Mouse (Mus musculus): ENCODE measurements around the gene Wdr46. TPM values are rescaled to one million over a fixed set of nuclear protein-coding genes. Genes with fewer than 3 reads are reported as not detected.

The Wdr46 gene
- polyA plus RNA-seq, 1 experiment from 2014 or later = 42.6 TPM

GRCm38 (mm10) chr17:33909077-33909868 is 31.2 kb upstream of the Wdr46 start, which contains the start of gene Daxx:
Daxx (plus strand) TSS chr17:33909414.
- WGBS = under 1% methylated on average over 68 of the region's 68 CpGs
- Histone ChIP-seq H3K4me1 (replicated peaks; ENCODE audit: control insufficient read depth, insufficient read depth, low read length) (peaks cover 8% of the 10 kb centered on the region), H3K4me3 (ENCODE audit: low read depth, low read length) (peak within 1 kb of the TSS; percentile 86), H3K4me2 (ENCODE audit: low read depth, low read length, severe bottlenecking) (peak within 1 kb of the TSS; percentile 98), H3K36me3 (ENCODE audit: control insufficient read depth, insufficient read depth, low read length) (peaks cover 14% of the 10 kb centered on the region), H3K9ac (ENCODE audit: low read length) (peak within 1 kb of the TSS; percentile 87), H3K9me3 (ENCODE audit: control insufficient read depth, low read length) (no peaks in the 10 kb centered on the region), H3K27ac (ENCODE audit: low read depth, low read length) (peak within 1 kb of the TSS; percentile 79), H3K27me3 (ENCODE audit: control insufficient read depth, insufficient read depth, low read length) (no peaks in the 10 kb centered on the region)
- DNase-seq (ENCODE audit: low spot score) (peak; percentile 99), ATAC-seq (replicated peaks; ENCODE audit: low FRiP score) (peak; percentile 97)

- H3K4me3 ChIP-seq (ENCODE audit: low read depth, low read length) = peak overlapping the region; percentile 86
- no peaks in the 10 kb centered on the region for H3K27me3 ChIP-seq (ENCODE audit: control insufficient read depth, insufficient read depth, low read length)
- ATAC-seq (replicated peaks; ENCODE audit: low FRiP score) (0 out of 2 replicates have a peak, but pooled peaks have one; percentile 4), DNase-seq (ENCODE audit: low spot score) (no peak)
- H3K9me3 ChIP-seq (ENCODE audit: control insufficient read depth, low read length) = no peaks in the 10 kb centered on the region
- H3K4me2 ChIP-seq (ENCODE audit: low read depth, low read length, severe bottlenecking) = peak overlapping the region; percentile 98
- peaks cover 8% of the 10 kb centered on the region for H3K4me1 ChIP-seq (replicated peaks; ENCODE audit: control insufficient read depth, insufficient read depth, low read length)
- H3K27ac ChIP-seq (ENCODE audit: low read depth, low read length) = peak overlapping the region; percentile 64; the same call in 1 of the 2 replicates
- peak overlapping the region; percentile 87 for H3K9ac ChIP-seq (ENCODE audit: low read length)
- peaks cover 14% of the 10 kb centered on the region for H3K36me3 ChIP-seq (ENCODE audit: control insufficient read depth, insufficient read depth, low read length)
- 2% methylated on average over 14 of the region's 14 CpGs for WGBS
Observed at GRCm38 (mm10) chr17:33909869-33910250, 30.6 kb upstream of the Wdr46 start.

DNA sequence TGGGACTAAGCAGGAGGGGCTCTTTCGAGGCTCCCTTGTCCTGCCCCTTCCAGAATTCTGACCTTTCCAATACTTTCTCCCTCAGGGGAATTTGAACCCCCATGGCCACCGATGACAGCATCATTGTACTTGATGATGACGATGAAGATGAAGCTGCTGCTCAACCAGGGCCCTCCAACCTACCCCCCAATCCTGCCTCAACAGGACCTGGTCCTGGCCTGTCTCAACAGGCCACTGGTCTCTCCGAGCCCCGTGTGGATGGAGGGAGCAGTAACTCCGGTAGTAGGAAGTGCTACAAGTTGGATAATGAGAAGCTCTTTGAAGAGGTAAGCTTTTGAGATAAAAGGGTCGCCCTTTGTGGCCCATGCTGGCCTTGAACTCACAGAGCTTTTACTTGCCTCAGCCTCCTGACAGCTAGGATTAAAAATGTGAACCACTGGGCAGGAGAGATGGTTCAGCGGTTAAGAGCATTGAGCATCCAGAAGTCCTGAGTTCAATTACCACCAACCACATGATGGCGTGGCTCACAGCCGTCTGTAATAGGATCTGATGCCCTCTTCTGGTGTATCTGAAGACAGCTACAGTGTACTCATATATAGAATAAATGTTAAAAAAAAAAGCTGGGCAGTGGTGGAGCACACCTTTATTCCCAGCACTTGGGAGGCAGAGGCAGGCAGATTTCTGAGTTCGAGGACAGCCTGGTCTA is 30.0 kb upstream of the Wdr46 start:
- Histone ChIP-seq H3K9ac (ENCODE audit: low read length) (peak overlapping the region; percentile 87), H3K27ac (ENCODE audit: low read depth, low read length) (no peak overlapping the region)
- no peak for ATAC-seq (replicated peaks; ENCODE audit: low FRiP score)

DNA sequence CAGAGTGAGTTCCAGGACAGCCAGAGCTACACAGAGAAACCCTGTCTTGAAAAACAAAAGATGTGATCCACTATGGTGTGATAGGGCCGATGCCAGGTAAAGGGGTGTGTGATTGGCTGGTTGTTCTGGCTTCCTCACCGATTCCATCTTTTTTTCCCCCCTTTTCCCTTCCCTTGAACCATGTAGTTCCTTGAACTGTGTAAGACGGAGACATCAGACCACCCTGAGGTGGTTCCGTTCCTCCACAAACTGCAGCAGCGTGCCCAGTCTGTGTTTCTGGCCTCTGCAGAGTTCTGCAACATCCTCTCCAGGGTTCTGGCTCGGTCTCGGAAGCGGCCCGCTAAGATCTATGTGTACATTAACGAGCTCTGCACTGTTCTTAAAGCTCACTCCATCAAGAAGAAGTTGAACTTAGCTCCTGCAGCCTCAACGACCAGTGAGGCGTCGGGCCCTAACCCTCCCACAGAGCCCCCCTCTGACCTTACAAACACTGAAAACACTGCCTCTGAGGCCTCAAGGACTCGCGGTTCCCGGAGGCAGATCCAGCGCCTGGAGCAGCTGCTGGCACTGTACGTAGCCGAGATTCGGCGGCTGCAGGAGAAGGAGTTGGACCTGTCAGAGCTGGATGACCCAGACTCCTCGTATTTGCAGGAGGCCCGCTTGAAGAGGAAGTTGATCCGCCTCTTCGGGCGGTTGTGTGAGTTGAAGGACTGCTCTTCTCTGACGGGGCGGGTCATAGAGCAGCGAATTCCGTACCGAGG is 29.2 kb upstream of the Wdr46 start:
- no peak overlapping the region for H3K27ac ChIP-seq (ENCODE audit: low read depth, low read length)
- no peak overlapping the region for H3K4me2 ChIP-seq (ENCODE audit: low read depth, low read length, severe bottlenecking)
- 93% methylated on average over 31 of the region's 31 CpGs for WGBS
- H3K4me1 ChIP-seq (replicated peaks; ENCODE audit: control insufficient read depth, insufficient read depth, low read length) = peaks cover 10% of the 10 kb centered on the region
- no peaks in the 10 kb centered on the region for H3K27me3 ChIP-seq (ENCODE audit: control insufficient read depth, insufficient read depth, low read length)
- H3K9ac ChIP-seq (ENCODE audit: low read length) = no peak overlapping the region
- no peak overlapping the region for H3K4me3 ChIP-seq (ENCODE audit: low read depth, low read length)
- peaks cover 14% of the 10 kb centered on the region for H3K36me3 ChIP-seq (ENCODE audit: control insufficient read depth, insufficient read depth, low read length)
- DNase-seq (ENCODE audit: low spot score) (no peak), ATAC-seq (replicated peaks; ENCODE audit: low FRiP score) (no peak)
- H3K9me3 ChIP-seq (ENCODE audit: control insufficient read depth, low read length) = no peaks in the 10 kb centered on the region

More for the DNA sequence above, 30.0 kb upstream of the Wdr46 start:
- H3K36me3 ChIP-seq (ENCODE audit: control insufficient read depth, insufficient read depth, low read length) = peaks cover 14% of the 10 kb centered on the region
- H3K4me2 ChIP-seq (ENCODE audit: low read depth, low read length, severe bottlenecking) = peak overlapping the region; percentile 98
- H3K4me3 ChIP-seq (ENCODE audit: low read depth, low read length) = peak overlapping the region; percentile 86
- H3K27me3 ChIP-seq (ENCODE audit: control insufficient read depth, insufficient read depth, low read length) = no peaks in the 10 kb centered on the region
- WGBS = 56% methylated on average over 11 of the region's 11 CpGs
- DNase-seq (ENCODE audit: low spot score) = no peak
- no peaks in the 10 kb centered on the region for H3K9me3 ChIP-seq (ENCODE audit: control insufficient read depth, low read length)
- H3K4me1 ChIP-seq (replicated peaks; ENCODE audit: control insufficient read depth, insufficient read depth, low read length) = peaks cover 10% of the 10 kb centered on the region

DNA sequence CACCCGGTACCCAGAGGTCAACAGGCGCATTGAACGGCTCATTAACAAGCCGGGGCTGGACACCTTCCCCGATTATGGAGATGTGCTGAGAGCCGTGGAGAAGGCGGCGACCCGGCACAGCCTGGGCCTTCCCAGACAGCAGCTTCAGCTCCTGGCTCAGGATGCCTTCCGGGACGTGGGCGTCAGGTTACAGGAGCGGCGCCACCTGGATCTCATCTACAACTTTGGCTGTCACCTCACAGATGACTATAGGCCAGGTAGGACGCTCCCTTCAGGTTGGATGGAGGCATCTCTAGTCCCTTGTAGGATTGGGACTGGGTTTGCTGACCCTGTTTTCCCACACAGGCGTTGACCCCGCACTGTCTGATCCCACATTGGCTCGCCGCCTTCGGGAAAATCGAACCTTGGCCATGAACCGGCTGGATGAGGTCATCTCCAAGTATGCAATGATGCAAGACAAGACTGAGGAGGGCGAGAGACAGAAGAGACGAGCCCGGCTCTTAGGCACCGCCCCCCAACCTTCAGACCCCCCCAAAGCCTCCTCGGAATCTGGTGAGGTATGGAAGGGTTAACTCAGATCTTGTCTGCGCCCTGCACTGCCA is 28.5 kb upstream of the Wdr46 start:
- Histone ChIP-seq H3K4me2 (ENCODE audit: low read depth, low read length, severe bottlenecking) (no peak overlapping the region), H3K27me3 (ENCODE audit: control insufficient read depth, insufficient read depth, low read length) (no peaks in the 10 kb centered on the region), H3K9me3 (ENCODE audit: control insufficient read depth, low read length) (no peaks in the 10 kb centered on the region), H3K36me3 (ENCODE audit: control insufficient read depth, insufficient read depth, low read length) (peaks cover 14% of the 10 kb centered on the region), H3K27ac (ENCODE audit: low read depth, low read length) (no peak overlapping the region), H3K9ac (ENCODE audit: low read length) (no peak overlapping the region), H3K4me1 (replicated peaks; ENCODE audit: control insufficient read depth, insufficient read depth, low read length) (peaks cover 12% of the 10 kb centered on the region), H3K4me3 (ENCODE audit: low read depth, low read length) (no peak overlapping the region)
- no peak for ATAC-seq (replicated peaks; ENCODE audit: low FRiP score)
- WGBS = 93% methylated on average over 28 of the region's 28 CpGs
- no peak for DNase-seq (ENCODE audit: low spot score)

GRCm38 (mm10) chr17:33913264-33913663 is 27.2 kb upstream of the Wdr46 start:
- Histone ChIP-seq H3K36me3 (ENCODE audit: control insufficient read depth, insufficient read depth, low read length) (peaks cover 14% of the 10 kb centered on the region), H3K9me3 (ENCODE audit: control insufficient read depth, low read length) (no peaks in the 10 kb centered on the region), H3K27ac (ENCODE audit: low read depth, low read length) (no peak overlapping the region), H3K27me3 (ENCODE audit: control insufficient read depth, insufficient read depth, low read length) (no peaks in the 10 kb centered on the region), H3K4me2 (ENCODE audit: low read depth, low read length, severe bottlenecking) (no peak overlapping the region), H3K4me3 (ENCODE audit: low read depth, low read length) (no peak overlapping the region), H3K4me1 (replicated peaks; ENCODE audit: control insufficient read depth, insufficient read depth, low read length) (peaks cover 14% of the 10 kb centered on the region), H3K9ac (ENCODE audit: low read length) (no peak overlapping the region)
- ATAC-seq (replicated peaks; ENCODE audit: low FRiP score) (no peak), DNase-seq (ENCODE audit: low spot score) (no peak)
- WGBS = 90% methylated on average over 10 of the region's 10 CpGs

GRCm38 (mm10) chr17:33913905-33914304 is 26.6 kb upstream of the Wdr46 start:
- H3K36me3 ChIP-seq (ENCODE audit: control insufficient read depth, insufficient read depth, low read length) = peaks cover 14% of the 10 kb centered on the region
- WGBS = 95% methylated on average over 8 of the region's 8 CpGs
- H3K27ac ChIP-seq (ENCODE audit: low read depth, low read length) = no peak overlapping the region
- H3K4me3 ChIP-seq (ENCODE audit: low read depth, low read length) = no peak overlapping the region
- DNase-seq (ENCODE audit: low spot score) = no peak
- H3K4me1 ChIP-seq (replicated peaks; ENCODE audit: control insufficient read depth, insufficient read depth, low read length) = peaks cover 16% of the 10 kb centered on the region
- no peaks in the 10 kb centered on the region for H3K9me3 ChIP-seq (ENCODE audit: control insufficient read depth, low read length)
- no peak for ATAC-seq (replicated peaks; ENCODE audit: low FRiP score)
- no peaks in the 10 kb centered on the region for H3K27me3 ChIP-seq (ENCODE audit: control insufficient read depth, insufficient read depth, low read length)
- no peak overlapping the region for H3K4me2 ChIP-seq (ENCODE audit: low read depth, low read length, severe bottlenecking)
- H3K9ac ChIP-seq (ENCODE audit: low read length) = no peak overlapping the region

DNA sequence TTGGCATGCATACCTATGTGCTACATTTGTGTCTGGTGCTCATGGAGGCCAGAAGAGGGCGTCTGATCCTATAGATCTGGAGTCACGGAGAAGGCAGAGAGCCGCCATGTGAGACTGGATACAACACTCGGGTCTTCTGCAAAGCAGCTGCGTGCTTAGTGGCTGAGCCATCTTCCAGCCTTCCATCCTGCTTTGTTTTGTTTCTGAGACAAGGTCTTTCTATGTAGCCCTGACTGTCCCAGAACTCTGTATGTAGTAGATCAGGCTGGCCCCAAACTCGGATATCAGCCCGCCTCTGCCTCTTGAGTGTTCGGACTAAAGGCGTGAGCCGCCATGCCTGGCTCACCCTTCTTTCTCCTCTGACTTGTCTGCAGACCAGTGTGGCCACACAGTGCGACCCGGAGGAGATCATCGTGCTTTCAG is 25.5 kb upstream of the Wdr46 start:
- WGBS = 70% methylated on average over 13 of the region's 13 CpGs
- no peak overlapping the region for H3K9ac ChIP-seq (ENCODE audit: low read length)
- H3K9me3 ChIP-seq (ENCODE audit: control insufficient read depth, low read length) = no peaks in the 10 kb centered on the region
- no peak for ATAC-seq (replicated peaks; ENCODE audit: low FRiP score)
- H3K4me1 ChIP-seq (replicated peaks; ENCODE audit: control insufficient read depth, insufficient read depth, low read length) = peaks cover 23% of the 10 kb centered on the region
- H3K36me3 ChIP-seq (ENCODE audit: control insufficient read depth, insufficient read depth, low read length) = peaks cover 14% of the 10 kb centered on the region
- H3K4me3 ChIP-seq (ENCODE audit: low read depth, low read length) = no peak overlapping the region; the same call in 1 of the 2 replicates
- no peaks in the 10 kb centered on the region for H3K27me3 ChIP-seq (ENCODE audit: control insufficient read depth, insufficient read depth, low read length)
- H3K27ac ChIP-seq (ENCODE audit: low read depth, low read length) = no peak overlapping the region
- no peak for DNase-seq (ENCODE audit: low spot score)
- H3K4me2 ChIP-seq (ENCODE audit: low read depth, low read length, severe bottlenecking) = peak overlapping the region; percentile 62

Measured in forebrain, embryonic 11.5 days (tissue).